Mouse (Mus musculus) olfactory bulb, adult 2 months (tissue): Measurements from ENCODE around the gene A530084C06Rik. TPM values are rescaled to one million over a fixed set of nuclear protein-coding genes. Genes with fewer than 3 reads are reported as not detected.

Source experiments
- H3K27ac ChIP-seq: fragments of 200-500 bp; 2 replicates; pipeline ENCODE4 v1.5.1; 2012; ENCODE audit warnings: low read depth, low read length; ENCODE audit not compliant: insufficient read depth
- H3K4me1 ChIP-seq: fragments of 200-500 bp; 2 replicates; pipeline ENCODE4 v1.6.1; 2012; ENCODE audit warnings: low read length; ENCODE audit not compliant: control insufficient read depth, insufficient read depth
- H3K4me3 ChIP-seq: fragments of 200-500 bp; 2 replicates; pipeline ENCODE4 v1.5.1; 2012; ENCODE audit warnings: mild to moderate bottlenecking, low read depth, low read length, moderate library complexity; ENCODE audit not compliant: insufficient read depth
- CTCF ChIP-seq: fragments of 200-500 bp; IDR thresholded peaks from 2 replicates; pipeline ENCODE4 v1.5.1; 2012; ENCODE audit warnings: low read depth, mild to moderate bottlenecking, low read length, moderate library complexity; ENCODE audit not compliant: insufficient read depth
- POLR2A ChIP-seq: fragments of 200-500 bp; IDR thresholded peaks from 2 replicates; pipeline ENCODE4 v1.6.1; 2012; ENCODE audit warnings: mild to moderate bottlenecking, low read depth, low read length, moderate library complexity; ENCODE audit not compliant: insufficient read depth
- WGBS: fragments of 180-500 bp; shearing (Covaris S2); methylation state at CpG from one replicate; pipeline ENCODE4 v1.1.7; 2018; 5-methylcytosine and 5-hydroxymethylcytosine counted together
- polyA plus RNA-seq: library from polyadenylated mRNA; stranded (reverse); fragments of >200 nt; gene quantifications from 2 replicates; pipeline ENCODE4 v1.2.4, GENCODE M21; 2012; ENCODE audit warnings: low replicate concordance; ENCODE audit not compliant: missing spikeins, insufficient read depth, insufficient read length

Gene A530084C06Rik
- polyA plus RNA-seq: not detected in 2 replicates

DNA sequence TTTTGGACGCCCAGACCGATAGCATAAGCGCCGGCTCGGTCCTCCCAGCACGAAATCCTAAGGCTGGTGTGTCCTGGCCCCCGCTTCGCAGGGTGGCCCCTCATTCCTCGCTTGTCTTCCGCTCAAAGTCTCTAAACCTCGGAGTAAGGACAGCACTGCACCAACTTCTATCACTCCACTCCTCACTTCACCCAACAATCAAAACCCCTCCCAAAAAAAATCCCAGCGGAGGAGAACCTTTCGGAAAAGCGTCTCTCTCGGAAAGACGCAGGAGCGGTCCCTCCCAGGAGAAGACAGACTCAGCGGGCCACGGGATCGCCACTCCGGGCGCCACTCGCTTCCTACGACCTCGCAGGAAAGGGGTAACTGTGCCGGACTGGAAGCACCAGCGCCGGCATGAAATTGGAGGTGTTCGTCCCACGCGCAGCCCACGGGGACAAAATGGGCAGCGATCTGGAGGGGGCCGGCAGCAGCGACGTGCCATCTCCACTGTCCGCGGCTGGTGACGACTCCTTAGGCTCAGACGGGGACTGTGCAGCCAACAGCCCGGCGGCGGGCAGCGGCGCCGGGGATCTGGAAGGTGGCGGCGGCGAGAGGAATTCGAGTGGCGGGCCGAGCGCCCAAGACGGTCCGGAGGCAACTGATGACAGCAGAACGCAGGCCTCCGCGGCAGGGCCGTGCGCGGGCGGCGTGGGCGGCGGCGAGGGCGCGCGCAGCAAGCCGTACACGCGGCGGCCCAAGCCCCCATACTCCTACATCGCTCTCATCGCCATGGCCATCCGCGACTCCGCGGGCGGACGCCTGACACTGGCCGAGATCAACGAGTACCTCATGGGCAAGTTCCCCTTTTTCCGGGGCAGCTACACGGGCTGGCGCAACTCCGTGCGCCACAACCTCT lies at the start of gene A530084C06Rik:
TSS of gene A530084C06Rik (minus strand) at position 813 of the 898 bp plus-strand sequence.
- Histone ChIP-seq H3K4me3 (peak within 1 kb of the TSS; percentile 40), H3K27ac (no peak within 1 kb of the TSS), H3K4me1 (peaks cover 26% of the 10 kb centered on the region)
- under 1% methylated on average over 88 of the region's 88 CpGs for WGBS
- TF ChIP-seq POLR2A (no peak), CTCF (no peak)

DNA sequence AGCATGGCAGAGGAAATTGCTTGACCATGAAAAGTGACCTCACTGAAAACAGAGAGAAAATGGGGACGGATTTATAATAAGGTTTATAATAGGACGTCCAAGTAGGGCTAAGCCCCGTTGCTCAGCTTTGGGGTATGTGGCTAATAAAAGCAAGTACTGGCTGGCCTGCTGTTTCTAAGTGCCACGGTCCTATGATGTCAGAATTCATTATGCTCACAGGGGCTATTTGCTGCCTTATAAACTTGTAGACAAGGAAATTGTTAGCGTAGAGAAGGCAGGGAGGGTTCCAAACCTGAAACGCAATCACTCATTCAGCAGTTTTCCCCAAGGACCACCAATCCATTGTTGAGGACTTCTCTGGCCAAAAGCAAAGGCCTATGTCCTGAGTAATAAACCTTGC lies 44.8 kb upstream of the A530084C06Rik start:
- no peaks in the 10 kb centered on the region for H3K4me1 ChIP-seq
- TF ChIP-seq POLR2A (no peak), CTCF (no peak)
- no peak overlapping the region for H3K27ac ChIP-seq
- 40% methylated on average over 6 of the region's 6 CpGs for WGBS
- H3K4me3 ChIP-seq: no peak overlapping the region

DNA sequence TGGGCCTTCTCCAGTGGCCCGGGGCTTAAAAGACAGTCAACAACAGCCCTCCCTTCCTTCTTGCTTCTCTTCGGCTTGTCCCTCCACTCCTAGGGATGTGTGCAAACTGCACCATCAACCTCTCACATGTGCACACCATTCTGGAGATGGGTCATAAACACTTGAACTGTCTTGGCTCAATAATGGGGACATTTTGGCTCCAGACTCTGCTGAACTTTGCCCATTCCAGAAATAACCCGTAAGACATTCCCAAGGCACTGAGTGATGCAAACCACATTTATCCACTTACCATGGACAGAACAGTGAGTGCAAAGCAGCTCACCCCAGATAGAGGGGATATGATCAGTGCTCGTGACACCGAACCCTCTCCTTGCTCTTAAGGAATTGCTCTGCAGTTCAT lies 40.4 kb upstream of the A530084C06Rik start:
- Histone ChIP-seq H3K27ac (no peak overlapping the region), H3K4me3 (no peak overlapping the region), H3K4me1 (no peaks in the 10 kb centered on the region)
- TF ChIP-seq CTCF: no peak
- TF ChIP-seq POLR2A: no peak
- WGBS: 75% methylated on average over 5 of the region's 5 CpGs

DNA sequence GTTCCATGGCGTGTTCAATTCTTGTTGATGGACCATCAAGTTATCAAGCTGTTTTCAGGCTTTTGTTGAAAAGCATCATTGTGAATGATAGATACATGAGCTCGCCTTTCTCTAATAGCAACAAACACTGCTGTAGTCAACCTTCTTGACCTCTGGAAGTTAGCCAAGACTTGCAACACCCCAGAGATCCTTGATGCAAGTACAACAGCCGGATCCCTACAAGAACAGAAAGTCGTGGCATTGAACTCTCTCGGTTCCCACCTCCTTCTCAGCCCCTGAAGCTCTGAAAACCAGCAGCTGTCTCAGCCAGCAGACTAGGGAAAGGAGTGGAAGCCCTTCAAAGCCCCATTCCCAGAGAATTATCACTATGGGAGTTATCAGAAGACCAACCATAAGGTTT lies 28.2 kb upstream of the A530084C06Rik start:
- WGBS: 85% methylated on average over 5 of the region's 5 CpGs
- Histone ChIP-seq H3K4me1 (no peaks in the 10 kb centered on the region), H3K27ac (no peak overlapping the region), H3K4me3 (no peak overlapping the region)
- TF ChIP-seq CTCF (no peak), POLR2A (no peak)

DNA sequence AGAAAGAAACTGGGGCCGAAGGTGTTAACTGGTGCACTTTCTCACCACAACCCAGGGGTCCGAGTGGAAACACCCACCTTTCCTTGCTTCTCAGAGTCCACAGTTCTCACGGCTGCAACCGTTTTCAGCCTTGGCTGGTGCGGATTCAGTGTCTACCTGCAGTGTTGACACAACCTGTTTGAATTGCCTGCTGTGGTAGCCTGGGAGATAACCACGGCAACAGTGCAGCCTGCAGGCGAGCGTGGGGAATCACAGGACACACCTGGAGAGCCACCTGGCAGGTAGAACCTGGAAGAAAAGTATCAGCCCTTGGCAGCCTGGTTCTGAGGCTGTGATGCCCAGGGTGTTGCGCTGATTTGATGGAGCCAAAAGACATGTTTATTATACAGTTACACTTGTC lies 20.7 kb upstream of the A530084C06Rik start:
- TF ChIP-seq POLR2A: no peak
- TF ChIP-seq CTCF: no peak
- no peak overlapping the region for H3K27ac ChIP-seq
- 74% methylated on average over 9 of the region's 9 CpGs for WGBS
- no peak overlapping the region for H3K4me3 ChIP-seq
- H3K4me1 ChIP-seq: peaks cover 7% of the 10 kb centered on the region

DNA sequence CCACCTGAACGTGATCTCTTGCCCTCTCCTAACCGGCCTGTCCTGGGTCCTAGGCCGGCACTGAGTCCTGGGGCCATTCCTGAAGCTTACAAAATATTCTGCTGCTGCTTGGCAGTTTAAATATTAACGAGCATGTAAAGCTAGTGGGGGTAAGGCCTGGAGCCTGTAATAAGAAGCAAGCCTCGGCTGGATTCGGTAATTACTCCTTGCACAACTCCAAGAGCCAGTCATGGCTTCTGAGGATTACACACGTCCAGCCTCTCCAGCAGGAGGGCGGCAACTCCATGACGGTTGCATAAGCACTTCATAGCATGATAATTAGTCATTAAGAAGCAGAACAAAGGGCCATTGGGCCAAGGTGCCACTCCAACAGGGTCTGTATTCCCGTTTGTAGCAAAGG lies 19.3 kb upstream of the A530084C06Rik start:
- peaks cover 7% of the 10 kb centered on the region for H3K4me1 ChIP-seq
- no peak for TF ChIP-seq POLR2A
- no peak for TF ChIP-seq CTCF
- WGBS: 40% methylated on average over 10 of the region's 10 CpGs
- H3K27ac ChIP-seq: no peak overlapping the region
- no peak overlapping the region for H3K4me3 ChIP-seq

DNA sequence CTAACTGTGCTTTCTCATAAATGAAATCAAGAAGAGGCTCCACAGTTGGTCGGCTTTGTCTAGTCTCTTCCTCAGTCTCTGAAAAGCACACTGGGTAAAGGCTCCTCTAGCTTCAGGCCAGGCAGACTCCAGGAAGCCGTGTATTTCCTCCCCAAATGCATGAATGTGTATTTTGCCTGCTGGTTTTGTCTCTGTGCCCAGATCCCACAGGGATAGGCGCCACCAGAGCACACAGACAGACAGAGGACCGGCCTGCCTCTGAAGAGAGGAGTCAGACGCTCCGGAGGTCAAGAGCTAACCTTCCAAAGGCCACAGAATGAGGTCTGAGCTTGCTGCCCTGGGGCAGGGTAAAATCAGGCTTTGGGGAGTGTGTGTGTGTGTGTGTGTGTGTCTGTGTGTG lies 18.4 kb upstream of the A530084C06Rik start:
- Histone ChIP-seq H3K4me3 (no peak overlapping the region), H3K27ac (no peak overlapping the region), H3K4me1 (peaks cover 7% of the 10 kb centered on the region)
- 53% methylated on average over 6 of the region's 6 CpGs for WGBS
- TF ChIP-seq POLR2A: no peak
- no peak for TF ChIP-seq CTCF

DNA sequence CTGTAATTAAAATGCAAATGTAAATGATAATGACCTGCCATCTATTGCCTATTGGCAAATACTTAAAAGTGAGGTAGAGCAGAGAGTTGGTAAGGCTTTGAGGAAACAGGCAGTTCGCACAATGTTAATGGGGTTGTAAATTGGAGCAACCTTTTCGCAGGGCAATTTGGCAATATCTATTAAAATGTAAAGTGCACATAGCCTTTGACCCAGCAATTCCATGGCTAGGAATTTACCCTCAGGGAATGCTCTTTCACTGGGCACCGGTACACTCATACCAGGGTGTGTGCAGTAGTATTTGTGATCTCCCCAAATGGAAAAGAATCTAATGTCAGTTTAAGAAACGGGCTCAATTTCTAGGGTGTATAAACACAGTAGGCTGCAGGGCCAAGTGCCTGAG lies 17.6 kb upstream of the A530084C06Rik start:
- Histone ChIP-seq H3K4me1 (peaks cover 7% of the 10 kb centered on the region), H3K27ac (no peak overlapping the region), H3K4me3 (no peak overlapping the region)
- TF ChIP-seq POLR2A (no peak), CTCF (no peak)
- WGBS: 83% methylated on average over 4 of the region's 4 CpGs

DNA sequence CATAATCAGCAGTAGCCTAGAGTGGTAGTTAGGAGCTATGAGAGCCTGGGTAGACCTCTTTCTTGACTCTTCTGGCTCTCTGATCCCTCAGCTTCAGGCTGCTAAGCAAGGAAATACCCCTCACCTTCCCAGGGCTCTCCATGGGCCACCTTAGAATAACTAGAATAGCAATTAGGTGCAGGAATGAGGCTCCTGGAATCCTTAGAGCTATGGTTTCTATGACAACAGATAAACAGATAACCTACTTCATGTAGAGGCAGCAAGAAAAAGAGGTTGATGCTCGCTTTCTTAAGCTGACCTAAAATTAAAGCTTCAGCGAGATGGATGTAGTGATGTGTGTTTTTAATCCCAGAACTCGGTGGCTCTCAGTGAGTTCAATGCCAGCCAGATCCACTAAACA lies 15.5 kb upstream of the A530084C06Rik start:
- TF ChIP-seq CTCF: no peak
- no peak for TF ChIP-seq POLR2A

More for the DNA sequence above, 15.5 kb upstream of the A530084C06Rik start:
- WGBS: 86% methylated on average over 3 of the region's 3 CpGs
- no peak overlapping the region for H3K27ac ChIP-seq
- H3K4me3 ChIP-seq: no peak overlapping the region
- H3K4me1 ChIP-seq: peaks cover 7% of the 10 kb centered on the region
